Mouse (Mus musculus) megakaryocyte, embryonic 14.5 days (primary cell): ENCODE data around the gene Dusp21.

ENCODE experiments used
- FLI1 ChIP-seq: IDR thresholded peaks from 2 replicates; pipeline ENCODE4 v1.6.1; 2012; ENCODE audit warnings: low read length, inconsistent platforms, mixed read lengths
- GATA1 ChIP-seq: IDR thresholded peaks from 3 replicates; pipeline ENCODE4 v1.6.1; 2012; ENCODE audit warnings: mixed read lengths, low read length, inconsistent platforms, borderline replicate concordance

DNA sequence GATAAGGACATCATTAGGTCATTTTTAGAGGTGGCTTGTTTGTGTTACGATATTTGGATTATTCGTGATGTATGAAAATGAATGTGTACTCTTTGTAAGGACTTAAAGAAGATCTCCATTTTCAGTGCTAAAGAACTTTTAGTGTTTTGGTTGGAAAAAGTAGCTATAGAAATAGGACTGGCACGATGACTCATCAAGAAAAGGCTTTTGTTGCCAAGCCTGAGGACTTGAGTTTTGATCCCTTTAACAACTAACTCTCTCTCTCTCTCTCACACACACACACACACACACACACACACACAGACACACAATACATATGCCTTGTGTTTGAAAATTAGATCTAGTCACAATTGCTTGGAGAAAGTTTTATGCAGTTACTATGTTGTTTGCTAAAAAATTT is 21.3 kb downstream of the Dusp21 start:
- no peak for TF ChIP-seq GATA1
- TF ChIP-seq FLI1, result no peak
